Mouse (Mus musculus) ES-Bruce4 (cell line): ENCODE measurements around the gene Gm20897.
"Not testable (repeated sequence)": the region's sequence is repeated elsewhere in the genome, so short reads cannot be mapped to it uniquely, and the experiment has no call there.

Experiments
- CTCF ChIP-seq: IDR thresholded peaks from one replicate; pipeline ENCODE4 v1.8.1; 2011; ENCODE audit warnings: low read depth, low read length
- EP300 ChIP-seq: IDR thresholded peaks from 2 replicates; pipeline ENCODE4 v1.6.1; 2011; ENCODE audit warnings: low read depth, low read length; ENCODE audit not compliant: insufficient read depth
- POLR2A ChIP-seq: IDR thresholded peaks from one replicate; pipeline ENCODE4 v1.8.1; 2011; ENCODE audit warnings: low read length; ENCODE audit not compliant: insufficient read depth

DNA sequence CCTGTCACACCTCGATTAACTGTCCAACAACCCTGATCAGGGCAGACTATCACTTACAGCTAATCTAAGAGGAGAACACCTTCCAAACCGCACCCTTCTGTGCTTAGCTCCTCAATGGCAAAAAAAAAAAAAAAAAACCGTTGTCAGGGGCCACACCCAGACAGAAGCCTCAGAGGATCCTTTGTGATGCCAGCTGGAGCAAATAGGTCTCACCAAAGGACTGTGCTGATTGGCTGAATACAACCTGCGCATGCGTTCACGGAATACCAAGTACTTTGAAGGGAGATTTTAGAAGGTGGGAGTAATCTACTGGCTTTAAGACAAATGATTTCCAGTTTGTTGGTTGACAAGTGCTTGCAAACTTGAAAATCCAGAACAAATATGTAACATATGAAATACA, at the start of gene Gm20897:
- TF ChIP-seq POLR2A, CTCF, EP300: not testable (repeated sequence)
